Mouse (Mus musculus) hindbrain, embryonic 10.5 days (tissue): ENCODE measurements around the gene Azin2. TPM values are rescaled to one million over a fixed set of nuclear protein-coding genes. Genes with fewer than 3 reads are reported as not detected.

ENCODE experiments used
- DNase-seq: peaks from one replicate; pipeline ENCODE4 v3.0.0-alpha.2; 2017; ENCODE audit warnings: low spot score
- H3K27ac ChIP-seq: fragments of 300-500 bp; sonication (generic); 2 replicates; pipeline ENCODE4 v1.5.1; 2016; ENCODE audit warnings: mild to moderate bottlenecking, moderate library complexity
- H3K27me3 ChIP-seq: fragments of 300-500 bp; sonication (generic); 2 replicates; pipeline ENCODE4 v1.6.1; 2016; ENCODE audit warnings: mild to moderate bottlenecking; ENCODE audit not compliant: poor library complexity, insufficient read depth, severe bottlenecking
- H3K36me3 ChIP-seq: fragments of 300-500 bp; sonication (generic); 2 replicates; pipeline ENCODE4 v1.6.1; 2016; ENCODE audit warnings: mild to moderate bottlenecking, moderate library complexity
- H3K4me1 ChIP-seq: fragments of 300-500 bp; sonication (generic); replicated peaks from 2 replicates; pipeline ENCODE4 v1.6.1; 2016; ENCODE audit warnings: mild to moderate bottlenecking
- H3K4me3 ChIP-seq: fragments of 300-500 bp; sonication (generic); 2 replicates; pipeline ENCODE4 v1.5.1; 2016; ENCODE audit warnings: mild to moderate bottlenecking, moderate library complexity
- H3K9me3 ChIP-seq: fragments of 300-500 bp; sonication (generic); 2 replicates; pipeline ENCODE4 v1.6.1; 2016; ENCODE audit warnings: mild to moderate bottlenecking, moderate library complexity
- WGBS: fragments of 180-500 bp; shearing (Covaris S2); methylation state at CpG from one replicate; pipeline ENCODE4 v1.1.7; 2016; 5-methylcytosine and 5-hydroxymethylcytosine counted together
- polyA plus RNA-seq: library from polyadenylated mRNA; unstranded; fragments of >200 nt; fragmentation: Nextera tagmentation; extraction: Ambion mirVana; gene quantifications from 2 replicates; pipeline ENCODE4 v1.2.1, GENCODE M21; 2016

Azin2 gene
- polyA plus RNA-seq, 1 experiment from 2014 or later = 15.0 TPM

DNA sequence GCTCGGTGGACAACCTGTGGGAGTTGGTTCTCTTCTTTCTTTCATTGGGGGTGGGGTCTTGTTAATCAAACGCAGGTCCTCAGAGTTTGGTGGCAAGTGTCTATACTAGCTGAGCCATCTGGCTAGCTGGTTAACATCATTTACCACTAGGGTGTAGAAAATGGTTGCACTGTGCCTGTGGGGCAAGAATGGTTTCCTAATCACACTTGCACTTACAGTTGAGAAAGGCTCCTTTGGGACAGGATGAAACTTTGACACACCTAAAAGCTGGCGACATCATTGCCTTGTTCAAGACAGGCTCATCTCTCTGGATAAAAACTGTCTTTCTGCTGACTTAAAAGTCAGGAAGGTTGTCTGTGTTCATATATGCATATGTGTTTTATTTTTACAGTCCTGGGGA lies 29.9 kb upstream of the Azin2 start:
- no peak overlapping the region for H3K4me3 ChIP-seq
- WGBS = 91% methylated on average over 3 of the region's 3 CpGs
- no peak for DNase-seq
- no peaks in the 10 kb centered on the region for H3K9me3 ChIP-seq
- H3K4me1 ChIP-seq = peaks cover 27% of the 10 kb centered on the region
- H3K27ac ChIP-seq = no peak overlapping the region
- H3K36me3 ChIP-seq = peaks cover 17% of the 10 kb centered on the region
- H3K27me3 ChIP-seq = peaks cover 10% of the 10 kb centered on the region; the same call in 1 of the 2 replicates

GRCm38 (mm10) chr4:128991500-128992008 lies 29.3 kb upstream of the Azin2 start, which contains the start of gene Ak2:
TSS of gene Ak2 (plus strand) at chr4:128991958.
- WGBS = 93% methylated on average over 9 of the region's 9 CpGs
- Histone ChIP-seq H3K9me3 (no peaks in the 10 kb centered on the region), H3K27me3 (peaks cover 10% of the 10 kb centered on the region; the same call in 1 of the 2 replicates), H3K4me1 (peaks cover 27% of the 10 kb centered on the region), H3K36me3 (peaks cover 10% of the 10 kb centered on the region), H3K4me3 (peak within 1 kb of the TSS; percentile 74), H3K27ac (peak within 1 kb of the TSS; percentile 88)
- no peak for DNase-seq

- Histone ChIP-seq H3K27ac (no peak overlapping the region), H3K4me1 (peaks cover 19% of the 10 kb centered on the region), H3K27me3 (peaks cover 10% of the 10 kb centered on the region; the same call in 1 of the 2 replicates), H3K9me3 (no peaks in the 10 kb centered on the region), H3K4me3 (no peak overlapping the region), H3K36me3 (no peaks in the 10 kb centered on the region)
- DNase-seq = no peak
- 61% methylated on average over 11 of the region's 11 CpGs for WGBS
Measured at GRCm38 (mm10) chr4:128989678-128990077, 27.4 kb upstream of the Azin2 start.

DNA sequence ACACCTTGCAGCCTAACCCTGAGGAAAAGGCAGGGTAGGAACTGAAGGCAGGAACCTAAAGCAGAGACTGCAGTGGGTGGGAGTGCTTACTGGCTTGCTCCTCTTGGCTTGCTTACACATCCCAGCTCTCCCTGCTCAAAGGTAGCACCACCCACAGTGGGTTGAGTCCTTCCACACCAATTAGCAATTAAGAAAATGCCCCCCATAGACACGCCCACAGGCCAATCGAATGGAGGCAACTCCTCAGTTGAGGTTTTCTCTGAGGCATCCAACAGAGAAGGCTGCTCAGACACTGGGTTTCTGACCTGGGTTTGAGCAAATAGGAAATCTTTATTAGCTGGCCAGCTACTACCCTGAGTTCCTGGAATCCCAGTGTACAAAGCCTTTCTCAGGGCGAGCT lies 26.7 kb upstream of the Azin2 start:
- Histone ChIP-seq H3K9me3 (no peaks in the 10 kb centered on the region), H3K27me3 (peaks cover 10% of the 10 kb centered on the region; the same call in 1 of the 2 replicates), H3K27ac (no peak overlapping the region), H3K4me3 (no peak overlapping the region), H3K36me3 (no peaks in the 10 kb centered on the region), H3K4me1 (peaks cover 11% of the 10 kb centered on the region)
- 54% methylated on average over 3 of the region's 3 CpGs for WGBS
- no peak for DNase-seq

- Histone ChIP-seq H3K27ac (no peak overlapping the region), H3K27me3 (no peaks in the 10 kb centered on the region; the same call in 1 of the 2 replicates), H3K9me3 (no peaks in the 10 kb centered on the region), H3K4me1 (0 out of 2 replicates have a peak, but pooled peaks cover 2% of the 10 kb centered on the region), H3K4me3 (no peak overlapping the region), H3K36me3 (no peaks in the 10 kb centered on the region)
- DNase-seq = no peak
- WGBS = 83% methylated on average over 3 of the region's 3 CpGs
Measured at GRCm38 (mm10) chr4:128984600-128984999, 22.4 kb upstream of the Azin2 start.

GRCm38 (mm10) chr4:128983656-128984055 lies 21.4 kb upstream of the Azin2 start:
- Histone ChIP-seq H3K36me3 (no peaks in the 10 kb centered on the region), H3K9me3 (no peaks in the 10 kb centered on the region), H3K4me1 (no peaks in the 10 kb centered on the region), H3K4me3 (no peak overlapping the region), H3K27ac (no peak overlapping the region), H3K27me3 (no peaks in the 10 kb centered on the region)
- WGBS = 66% methylated on average over 2 of the region's 2 CpGs
- DNase-seq = no peak

GRCm38 (mm10) chr4:128983151-128983550 lies 20.9 kb upstream of the Azin2 start:
- no peaks in the 10 kb centered on the region for H3K9me3 ChIP-seq
- no peak overlapping the region for H3K4me3 ChIP-seq
- no peaks in the 10 kb centered on the region for H3K36me3 ChIP-seq
- H3K27me3 ChIP-seq = no peaks in the 10 kb centered on the region
- DNase-seq = no peak
- no peak overlapping the region for H3K27ac ChIP-seq
- 90% methylated on average over 2 of the region's 2 CpGs for WGBS
- no peaks in the 10 kb centered on the region for H3K4me1 ChIP-seq

- H3K36me3 ChIP-seq = no peaks in the 10 kb centered on the region
- WGBS = 75% methylated on average over 11 of the region's 11 CpGs
- H3K4me1 ChIP-seq = no peaks in the 10 kb centered on the region
- no peak overlapping the region for H3K4me3 ChIP-seq
- H3K27ac ChIP-seq = no peak overlapping the region
- H3K9me3 ChIP-seq = no peaks in the 10 kb centered on the region
- H3K27me3 ChIP-seq = no peaks in the 10 kb centered on the region
- no peak for DNase-seq
Measured at GRCm38 (mm10) chr4:128981833-128982180, 19.6 kb upstream of the Azin2 start.

GRCm38 (mm10) chr4:128980890-128981832 lies 18.9 kb upstream of the Azin2 start:
- H3K4me1 ChIP-seq = no peaks in the 10 kb centered on the region
- H3K9me3 ChIP-seq = no peaks in the 10 kb centered on the region
- no peak for DNase-seq
- no peak overlapping the region for H3K27ac ChIP-seq
- no peaks in the 10 kb centered on the region for H3K36me3 ChIP-seq
- H3K4me3 ChIP-seq = no peak overlapping the region
- no peaks in the 10 kb centered on the region for H3K27me3 ChIP-seq
- WGBS = 82% methylated on average over 12 of the region's 12 CpGs

DNA sequence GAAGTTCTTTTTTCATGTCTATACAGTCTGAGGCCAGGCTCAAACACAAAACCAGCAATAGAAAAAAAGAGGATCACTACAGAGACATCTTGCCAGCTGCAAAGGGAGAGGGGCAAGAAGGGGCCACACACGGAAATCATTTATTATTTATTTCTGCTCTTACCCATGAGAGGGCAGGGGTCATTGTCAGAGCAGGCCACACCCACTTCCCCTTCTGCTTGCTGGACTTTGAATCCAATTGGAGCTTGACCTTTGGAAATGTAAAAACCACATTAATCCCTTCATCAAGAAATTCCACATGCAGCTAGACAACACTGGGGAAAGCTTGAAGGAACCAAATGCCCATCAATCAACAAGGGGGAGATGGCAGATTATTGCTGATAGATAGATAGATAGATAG lies 16.4 kb upstream of the Azin2 start:
- WGBS = 67% methylated on average over 1 of the region's 1 CpGs
- no peaks in the 10 kb centered on the region for H3K4me1 ChIP-seq
- no peak overlapping the region for H3K4me3 ChIP-seq
- H3K27ac ChIP-seq = no peak overlapping the region
- DNase-seq = no peak
- no peaks in the 10 kb centered on the region for H3K36me3 ChIP-seq
- H3K9me3 ChIP-seq = no peaks in the 10 kb centered on the region
- no peaks in the 10 kb centered on the region for H3K27me3 ChIP-seq

DNA sequence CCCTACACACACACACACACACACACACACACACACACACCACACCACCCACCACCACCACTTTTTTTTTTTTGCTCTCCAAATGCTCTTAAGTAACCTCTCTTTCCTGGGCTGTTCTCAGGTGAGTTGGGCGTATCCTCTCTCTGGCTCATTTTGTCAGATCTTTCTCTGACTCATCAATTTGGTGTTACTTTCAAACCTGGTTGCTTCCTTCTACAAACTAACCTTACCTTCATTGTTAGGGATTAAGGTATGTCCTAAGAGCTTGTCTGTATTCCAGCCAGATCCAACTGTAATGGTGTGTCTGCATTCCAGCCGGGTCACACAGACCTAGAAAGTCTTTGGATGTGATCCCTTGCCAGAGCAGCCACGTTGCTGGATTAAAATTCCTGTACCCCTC lies 15.0 kb upstream of the Azin2 start:
- H3K27ac ChIP-seq = no peak overlapping the region
- no peak for DNase-seq
- H3K4me3 ChIP-seq = no peak overlapping the region
- no peaks in the 10 kb centered on the region for H3K36me3 ChIP-seq
- H3K4me1 ChIP-seq = no peaks in the 10 kb centered on the region
- 76% methylated on average over 3 of the region's 3 CpGs for WGBS
- H3K27me3 ChIP-seq = no peaks in the 10 kb centered on the region
- no peaks in the 10 kb centered on the region for H3K9me3 ChIP-seq

DNA sequence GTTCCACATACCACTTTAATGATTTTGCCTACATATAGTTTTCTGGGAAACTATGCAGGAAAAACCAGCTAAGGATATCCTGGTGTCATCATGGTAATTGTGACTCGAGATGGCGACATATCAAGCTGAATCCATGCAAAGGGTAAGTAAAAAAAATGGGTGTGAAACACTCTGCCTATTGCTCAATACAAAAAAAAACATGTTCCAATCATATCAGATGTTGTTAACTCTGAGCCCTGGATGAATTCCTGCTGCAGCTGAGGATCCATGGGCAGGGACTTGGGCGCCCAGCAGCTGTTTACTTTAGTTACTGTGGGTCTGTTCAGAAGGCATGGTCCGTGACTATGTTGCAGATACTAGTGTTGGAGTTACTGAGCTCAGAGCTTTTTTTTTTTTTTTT lies 14.3 kb upstream of the Azin2 start:
- WGBS = 88% methylated on average over 4 of the region's 4 CpGs
- H3K27ac ChIP-seq = no peak overlapping the region
- no peak for DNase-seq

GRCm38 (mm10) chr4:128974677-128975076 lies 12.4 kb upstream of the Azin2 start:
- DNase-seq = no peak
- Histone ChIP-seq H3K27ac (no peak overlapping the region), H3K4me1 (0 out of 2 replicates have a peak, but pooled peaks cover 4% of the 10 kb centered on the region), H3K4me3 (no peak overlapping the region), H3K9me3 (no peaks in the 10 kb centered on the region), H3K36me3 (no peaks in the 10 kb centered on the region), H3K27me3 (no peaks in the 10 kb centered on the region)
- 86% methylated on average over 8 of the region's 8 CpGs for WGBS

More for the DNA sequence above, 14.3 kb upstream of the Azin2 start:
- no peaks in the 10 kb centered on the region for H3K36me3 ChIP-seq
- no peaks in the 10 kb centered on the region for H3K9me3 ChIP-seq
- H3K27me3 ChIP-seq = no peaks in the 10 kb centered on the region
- H3K4me1 ChIP-seq = no peaks in the 10 kb centered on the region
- H3K4me3 ChIP-seq = no peak overlapping the region
